Mouse (Mus musculus): Measurements from ENCODE around the gene Dglucy.

- TF ChIP-seq POLR2A (IDR thresholded peaks at IDR 0.05; ENCODE audit: borderline replicate concordance, insufficient read depth, low read length) (no peak), CTCF (IDR thresholded peaks at IDR 0.05; ENCODE audit: borderline replicate concordance, insufficient read depth, low read depth, low read length) (no peak)
Observed at GRCm38 (mm10) chr12:100871234-100871633, 92.4 kb downstream of the Dglucy start.

Data from cerebellum, adult 2 months (tissue).